Mouse (Mus musculus): Measurements from ENCODE around the gene Arl4c. TPM values are rescaled to one million over a fixed set of nuclear protein-coding genes. Genes with fewer than 3 reads are reported as not detected.

Gene Arl4c
- polyA plus RNA-seq, 1 experiment from 2014 or later: 1.5 TPM

DNA sequence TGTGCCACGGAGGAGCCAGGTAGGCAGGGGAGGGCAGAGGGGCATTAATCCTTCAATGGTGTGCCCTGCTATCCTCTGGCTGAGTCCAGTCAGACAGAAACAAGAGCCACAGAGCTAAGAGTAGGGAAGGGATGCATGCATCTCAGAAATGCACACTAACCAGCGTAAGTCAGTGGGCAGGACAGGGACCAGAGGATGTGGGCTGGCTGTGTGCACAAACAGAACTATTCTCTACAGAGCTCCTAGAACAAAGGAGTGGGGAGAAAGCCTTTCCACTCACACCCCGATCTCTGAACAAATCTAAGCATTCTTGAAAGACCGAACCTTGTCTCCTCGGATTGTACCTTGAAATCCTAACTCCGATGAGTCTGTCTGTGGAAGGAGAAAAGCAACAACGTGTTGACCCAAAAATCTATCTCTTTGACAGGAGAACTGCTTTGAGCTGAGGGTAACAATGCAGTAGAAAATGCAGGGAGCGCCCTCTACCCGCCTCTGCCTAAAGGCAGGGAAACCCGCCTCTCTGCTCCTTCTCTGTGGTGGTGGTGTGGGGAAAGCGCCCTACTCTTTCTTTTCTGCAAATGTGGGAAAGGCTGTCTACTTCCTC, 18.7 kb upstream of the Arl4c start:
- no peak overlapping the region for H3K4me2 ChIP-seq (ENCODE audit: low read depth, low read length)
- TF ChIP-seq CTCF (IDR thresholded peaks at IDR 0.05; ENCODE audit: low read depth) (0 out of 2 replicates have a peak, but pooled peaks have one; percentile 2), EP300 (IDR thresholded peaks at IDR 0.05; ENCODE audit: low read depth) (no peak)

DNA sequence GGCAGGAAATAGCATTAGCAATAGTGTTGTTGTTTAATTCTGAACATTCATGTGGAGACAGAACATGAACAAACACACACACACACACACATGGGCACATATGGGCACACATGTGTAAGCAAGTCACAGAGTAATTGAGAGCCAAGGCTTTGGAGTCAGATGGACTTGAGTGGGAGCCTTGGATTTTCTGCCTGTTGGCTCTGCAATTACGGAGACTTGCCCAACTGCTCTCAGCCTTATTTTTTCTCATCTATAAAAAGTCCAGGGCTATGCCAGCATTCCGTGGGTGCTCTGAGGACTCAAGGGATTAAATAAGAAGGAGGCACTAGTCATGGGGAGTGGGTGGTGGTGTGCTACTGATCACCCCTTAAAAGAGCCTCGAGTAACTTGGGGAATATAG, 16.5 kb upstream of the Arl4c start:
- TF ChIP-seq CTCF (IDR thresholded peaks at IDR 0.05; ENCODE audit: low read depth) (no peak), EP300 (IDR thresholded peaks at IDR 0.05; ENCODE audit: low read depth) (no peak)
- no peaks in the 10 kb centered on the region for H3K27me3 ChIP-seq (ENCODE audit: insufficient read depth, low read length)
- H3K36me3 ChIP-seq (replicated peaks; ENCODE audit: insufficient read depth, low read length): no peaks in the 10 kb centered on the region
- no peaks in the 10 kb centered on the region for H3K4me1 ChIP-seq (ENCODE audit: insufficient read depth)
- no peak overlapping the region for H3K4me2 ChIP-seq (ENCODE audit: low read depth, low read length)
- no peak for DNase-seq
- no peak overlapping the region for H3K4me3 ChIP-seq (ENCODE audit: low read depth, low read length)
- no peak overlapping the region for H3K27ac ChIP-seq (ENCODE audit: low read depth)
- 55% methylated on average over 3 of the region's 3 CpGs for WGBS (ENCODE audit: insufficient replicate concordance)
- no peaks in the 10 kb centered on the region for H3K9me3 ChIP-seq (ENCODE audit: low read length)
- ATAC-seq: no peak
- no peak overlapping the region for H3K9ac ChIP-seq (replicated peaks)

More for the DNA sequence above, 18.7 kb upstream of the Arl4c start:
- no peak overlapping the region for H3K9ac ChIP-seq (replicated peaks)
- no peak for ATAC-seq
- no peaks in the 10 kb centered on the region for H3K9me3 ChIP-seq (ENCODE audit: low read length)
- no peak overlapping the region for H3K4me3 ChIP-seq (ENCODE audit: low read depth, low read length)
- H3K4me1 ChIP-seq (ENCODE audit: insufficient read depth): no peaks in the 10 kb centered on the region
- H3K36me3 ChIP-seq (replicated peaks; ENCODE audit: insufficient read depth, low read length): no peaks in the 10 kb centered on the region
- H3K27ac ChIP-seq (ENCODE audit: low read depth): no peak overlapping the region
- DNase-seq: no peak
- WGBS (ENCODE audit: insufficient replicate concordance): 36% methylated on average over 11 of the region's 11 CpGs
- H3K27me3 ChIP-seq (ENCODE audit: insufficient read depth, low read length): no peaks in the 10 kb centered on the region

DNA sequence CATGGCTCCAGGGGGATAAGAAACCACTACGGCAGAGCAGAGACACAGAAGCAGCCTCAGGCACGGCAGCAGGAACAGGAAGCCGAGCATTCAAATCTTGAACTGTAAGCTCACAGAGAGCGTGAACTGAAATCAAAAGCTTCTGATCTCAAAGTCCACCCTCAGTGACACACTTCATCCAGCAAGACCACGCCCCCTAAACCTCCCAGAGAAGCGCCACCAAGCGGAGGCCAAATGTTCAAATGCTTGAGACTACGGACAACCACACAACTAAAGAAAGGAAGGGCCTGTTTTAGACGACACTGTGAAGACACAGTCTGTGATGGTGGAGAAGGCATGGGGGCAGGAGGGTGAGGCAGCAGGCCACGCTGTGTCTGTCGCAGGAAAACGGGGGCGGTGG, 15.7 kb upstream of the Arl4c start:
- H3K9ac ChIP-seq (replicated peaks): no peak overlapping the region
- H3K4me1 ChIP-seq (ENCODE audit: insufficient read depth): no peaks in the 10 kb centered on the region
- H3K36me3 ChIP-seq (replicated peaks; ENCODE audit: insufficient read depth, low read length): no peaks in the 10 kb centered on the region
- H3K4me3 ChIP-seq (ENCODE audit: low read depth, low read length): no peak overlapping the region
- H3K27me3 ChIP-seq (ENCODE audit: insufficient read depth, low read length): no peaks in the 10 kb centered on the region
- H3K9me3 ChIP-seq (ENCODE audit: low read length): no peaks in the 10 kb centered on the region
- no peak for ATAC-seq
- DNase-seq: no peak
- no peak overlapping the region for H3K27ac ChIP-seq (ENCODE audit: low read depth)
- TF ChIP-seq EP300 (IDR thresholded peaks at IDR 0.05; ENCODE audit: low read depth) (no peak), CTCF (IDR thresholded peaks at IDR 0.05; ENCODE audit: low read depth) (no peak)
- no peak overlapping the region for H3K4me2 ChIP-seq (ENCODE audit: low read depth, low read length)
- WGBS (ENCODE audit: insufficient replicate concordance): 78% methylated on average over 13 of the region's 13 CpGs

DNA sequence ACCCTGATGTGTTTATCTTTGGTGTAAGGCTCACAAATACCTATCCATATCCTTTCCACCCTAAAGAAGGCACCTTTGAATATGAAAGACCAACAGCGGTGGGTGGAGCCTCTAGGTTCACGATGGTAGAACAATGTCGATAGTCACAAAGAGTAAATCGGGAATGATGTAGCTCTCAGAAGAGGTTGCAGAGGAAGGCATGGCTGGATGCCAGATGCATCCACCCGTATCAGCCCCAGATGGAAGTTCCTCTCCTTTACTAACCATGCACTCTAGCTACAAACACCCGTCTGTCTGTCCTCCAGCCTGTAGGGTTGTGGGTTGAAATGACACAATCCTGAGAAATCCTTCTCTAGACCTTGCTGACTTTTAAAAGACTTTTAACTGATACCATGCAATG, 10.0 kb upstream of the Arl4c start:
- no peak for TF ChIP-seq CTCF (IDR thresholded peaks at IDR 0.05; ENCODE audit: low read depth)
- TF ChIP-seq EP300 (IDR thresholded peaks at IDR 0.05; ENCODE audit: low read depth): no peak
- no peaks in the 10 kb centered on the region for H3K36me3 ChIP-seq (replicated peaks; ENCODE audit: insufficient read depth, low read length)

DNA sequence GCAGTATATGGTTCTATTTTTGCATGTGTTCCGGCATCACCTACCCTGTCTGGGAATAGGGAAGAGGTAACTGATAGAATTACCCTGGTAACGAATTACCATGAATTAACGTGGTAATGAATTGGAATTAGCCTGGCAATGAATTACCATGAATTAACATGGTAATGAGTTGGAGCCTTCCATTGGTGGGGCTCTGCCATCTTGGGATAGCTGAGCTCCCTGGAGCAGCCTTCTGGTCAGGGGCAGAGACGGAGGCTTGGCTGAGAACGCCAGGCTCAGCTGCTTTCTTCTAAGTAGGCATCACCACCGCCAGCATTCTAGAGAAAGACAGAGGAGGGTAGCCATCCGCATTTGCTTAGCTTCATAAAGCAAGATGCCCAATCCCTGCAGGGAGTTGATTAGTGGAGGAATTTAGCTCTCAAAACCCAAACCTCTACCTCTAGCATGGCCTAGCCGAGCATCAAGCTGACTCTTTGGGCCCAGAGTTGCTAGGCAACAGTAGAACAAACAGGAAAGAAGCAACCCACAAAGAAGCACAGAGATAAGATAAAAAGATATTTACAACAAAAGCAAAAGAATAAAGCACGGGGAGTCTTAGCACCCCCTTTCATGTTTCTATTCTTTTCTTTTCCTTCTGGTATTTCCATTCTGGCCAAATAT, 6.8 kb upstream of the Arl4c start:
- Histone ChIP-seq H3K4me2 (ENCODE audit: low read depth, low read length) (no peak overlapping the region), H3K4me1 (ENCODE audit: insufficient read depth) (no peaks in the 10 kb centered on the region), H3K4me3 (ENCODE audit: low read depth, low read length) (no peak overlapping the region), H3K9me3 (ENCODE audit: low read length) (no peaks in the 10 kb centered on the region), H3K27me3 (ENCODE audit: insufficient read depth, low read length) (0 out of 2 replicates have a peak, but pooled peaks cover 5% of the 10 kb centered on the region), H3K27ac (ENCODE audit: low read depth) (no peak overlapping the region), H3K36me3 (replicated peaks; ENCODE audit: insufficient read depth, low read length) (no peaks in the 10 kb centered on the region), H3K9ac (replicated peaks) (no peak overlapping the region)
- TF ChIP-seq CTCF (IDR thresholded peaks at IDR 0.05; ENCODE audit: low read depth): no peak
- no peak for TF ChIP-seq EP300 (IDR thresholded peaks at IDR 0.05; ENCODE audit: low read depth)
- ATAC-seq (no peak), DNase-seq (no peak)
- WGBS (ENCODE audit: insufficient replicate concordance): 59% methylated on average over 9 of the region's 9 CpGs

More for the DNA sequence above, 10.0 kb upstream of the Arl4c start:
- no peak overlapping the region for H3K27ac ChIP-seq (ENCODE audit: low read depth)
- no peak overlapping the region for H3K4me3 ChIP-seq (ENCODE audit: low read depth, low read length)
- 83% methylated on average over 6 of the region's 6 CpGs for WGBS (ENCODE audit: insufficient replicate concordance)
- ATAC-seq: no peak
- no peaks in the 10 kb centered on the region for H3K4me1 ChIP-seq (ENCODE audit: insufficient read depth)
- 0 out of 2 replicates have a peak, but pooled peaks cover 5% of the 10 kb centered on the region for H3K27me3 ChIP-seq (ENCODE audit: insufficient read depth, low read length)
- DNase-seq: no peak
- no peak overlapping the region for H3K4me2 ChIP-seq (ENCODE audit: low read depth, low read length)
- H3K9ac ChIP-seq (replicated peaks): no peak overlapping the region
- H3K9me3 ChIP-seq (ENCODE audit: low read length): no peaks in the 10 kb centered on the region

DNA sequence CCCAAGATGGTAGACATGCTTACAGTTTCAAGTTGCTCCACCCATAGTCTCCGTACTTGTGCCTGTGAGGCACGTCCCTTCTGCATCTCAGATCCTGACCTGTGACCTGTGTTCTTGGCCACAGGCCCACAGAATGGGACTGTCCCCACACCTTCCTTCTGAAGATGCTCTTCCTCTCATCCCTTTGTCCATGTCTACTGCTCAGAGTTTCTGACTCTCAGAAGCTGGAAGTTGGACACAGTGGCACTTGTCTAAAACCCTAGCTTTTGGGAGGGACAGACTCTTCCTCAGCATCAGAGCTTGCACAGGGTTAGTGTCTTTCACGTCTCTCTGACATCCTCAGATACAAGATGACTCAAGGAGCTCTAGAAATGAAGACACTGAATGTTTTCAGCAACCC, 6.2 kb upstream of the Arl4c start:
- Histone ChIP-seq H3K4me3 (ENCODE audit: low read depth, low read length) (no peak overlapping the region), H3K9me3 (ENCODE audit: low read length) (no peaks in the 10 kb centered on the region), H3K4me1 (ENCODE audit: insufficient read depth) (no peaks in the 10 kb centered on the region), H3K4me2 (ENCODE audit: low read depth, low read length) (no peak overlapping the region), H3K27me3 (ENCODE audit: insufficient read depth, low read length) (0 out of 2 replicates have a peak, but pooled peaks cover 5% of the 10 kb centered on the region), H3K9ac (replicated peaks) (no peak overlapping the region), H3K27ac (ENCODE audit: low read depth) (no peak overlapping the region), H3K36me3 (replicated peaks; ENCODE audit: insufficient read depth, low read length) (no peaks in the 10 kb centered on the region)
- TF ChIP-seq CTCF (IDR thresholded peaks at IDR 0.05; ENCODE audit: low read depth) (no peak), EP300 (IDR thresholded peaks at IDR 0.05; ENCODE audit: low read depth) (no peak)
- 61% methylated on average over 3 of the region's 3 CpGs for WGBS (ENCODE audit: insufficient replicate concordance)
- no peak for ATAC-seq
- DNase-seq: no peak

Data from liver, postnatal 0 days (tissue).